Mouse (Mus musculus) neural tube, embryonic 14.5 days (tissue): ENCODE measurements around the gene Slc24a3. TPM values are rescaled to one million over a fixed set of nuclear protein-coding genes. Genes with fewer than 3 reads are reported as not detected.

ENCODE experiments used
- ATAC-seq: fragments of 200-750 bp; cut with Nextera tagmentation; 2 replicates; pipeline ENCODE4 v1.8.0; 2017; ENCODE audit warnings: low read depth, mild to moderate bottlenecking, moderate TSS enrichment, moderate library complexity
- H3K27ac ChIP-seq: fragments of 300-500 bp; sonication (generic); 2 replicates; pipeline ENCODE4 v1.5.1; 2014; ENCODE audit warnings: low read depth, mild to moderate bottlenecking, control low read depth, low read length, moderate library complexity, mixed read lengths
- H3K27me3 ChIP-seq: fragments of 300-500 bp; sonication (generic); 2 replicates; pipeline ENCODE4 v1.6.1; 2014; ENCODE audit warnings: low read length; ENCODE audit not compliant: control insufficient read depth, insufficient read depth
- H3K36me3 ChIP-seq: fragments of 300-500 bp; sonication (generic); 2 replicates; pipeline ENCODE4 v1.6.1; 2014; ENCODE audit warnings: low read length, mixed read lengths; ENCODE audit not compliant: control insufficient read depth, insufficient read depth
- H3K4me1 ChIP-seq: fragments of 300-500 bp; sonication (generic); 2 replicates; pipeline ENCODE4 v1.6.1; 2014; ENCODE audit warnings: low read length; ENCODE audit not compliant: control insufficient read depth, insufficient read depth
- H3K4me2 ChIP-seq: fragments of 300-500 bp; sonication (generic); 2 replicates; pipeline ENCODE4 v1.6.1; 2014; ENCODE audit warnings: mild to moderate bottlenecking, low read depth, low read length, control low read depth
- H3K4me3 ChIP-seq: fragments of 300-500 bp; sonication (generic); 2 replicates; pipeline ENCODE4 v1.5.1; 2014; ENCODE audit warnings: low read depth, low read length, control low read depth, mixed read lengths
- H3K9ac ChIP-seq: fragments of 300-500 bp; sonication (generic); replicated peaks from 2 replicates; pipeline ENCODE4 v1.6.1; 2014; ENCODE audit warnings: low read depth, mild to moderate bottlenecking, control low read depth, low read length, mixed read lengths
- H3K9me3 ChIP-seq: fragments of 300-500 bp; sonication (generic); 2 replicates; pipeline ENCODE4 v1.6.1; 2016; ENCODE audit warnings: low read length; ENCODE audit not compliant: control insufficient read depth
- WGBS: fragments of 180-500 bp; shearing (Covaris S2); extraction: QIAGEN DNeasy Blood & Tissue Kit; methylation state at CpG from one replicate; pipeline ENCODE4 v1.1.7; 2014; 5-methylcytosine and 5-hydroxymethylcytosine counted together
- polyA plus RNA-seq: library from polyadenylated mRNA; unstranded; fragments of >200 nt; fragmentation: Nextera tagmentation; extraction: Ambion mirVana; gene quantifications from 2 replicates; pipeline ENCODE4 v1.2.1, GENCODE M21; 2014

Gene Slc24a3
- polyA plus RNA-seq, 1 experiment from 2014 or later: 31.2 TPM

DNA sequence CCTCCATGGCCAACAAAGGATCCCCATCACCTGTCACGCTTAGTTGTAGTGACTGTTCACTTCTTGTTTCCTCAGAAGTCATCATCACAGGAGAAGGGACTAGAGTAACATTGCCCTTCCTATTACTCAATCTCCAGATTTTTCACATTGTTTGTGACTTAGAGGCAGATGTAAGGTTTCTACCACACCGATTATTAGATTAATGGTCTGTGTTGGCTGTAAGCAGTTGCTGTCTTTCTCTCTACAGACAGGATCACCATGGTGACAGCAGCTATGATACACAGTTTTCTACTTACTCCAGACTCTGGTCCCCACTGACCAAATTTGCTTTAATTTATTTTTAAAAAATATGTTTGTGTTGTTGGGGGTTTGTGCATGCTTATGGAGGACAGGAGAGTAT lies 90.3 kb downstream of the Slc24a3 start:
- no peak for ATAC-seq

GRCm38 (mm10) chr2:145260574-145260973 lies 93.0 kb downstream of the Slc24a3 start:
- no peak overlapping the region for H3K4me2 ChIP-seq
- no peak overlapping the region for H3K27ac ChIP-seq
- H3K36me3 ChIP-seq: no peaks in the 10 kb centered on the region
- 89% methylated on average over 1 of the region's 1 CpGs for WGBS
- H3K27me3 ChIP-seq: no peaks in the 10 kb centered on the region
- H3K4me3 ChIP-seq: no peak overlapping the region
- H3K9ac ChIP-seq: no peak overlapping the region
- no peaks in the 10 kb centered on the region for H3K4me1 ChIP-seq
- ATAC-seq: no peak
- no peaks in the 10 kb centered on the region for H3K9me3 ChIP-seq

More for the DNA sequence above, 90.3 kb downstream of the Slc24a3 start:
- H3K4me2 ChIP-seq: no peak overlapping the region
- no peaks in the 10 kb centered on the region for H3K4me1 ChIP-seq
- no peak overlapping the region for H3K27ac ChIP-seq
- no peaks in the 10 kb centered on the region for H3K27me3 ChIP-seq
- no peaks in the 10 kb centered on the region for H3K9me3 ChIP-seq
- no peaks in the 10 kb centered on the region for H3K36me3 ChIP-seq
- no peak overlapping the region for H3K9ac ChIP-seq
- no peak overlapping the region for H3K4me3 ChIP-seq
- WGBS: 91% methylated on average over 2 of the region's 2 CpGs

- Histone ChIP-seq H3K9ac (no peak overlapping the region), H3K36me3 (no peaks in the 10 kb centered on the region), H3K9me3 (no peaks in the 10 kb centered on the region), H3K4me1 (no peaks in the 10 kb centered on the region), H3K27ac (no peak overlapping the region), H3K27me3 (no peaks in the 10 kb centered on the region), H3K4me3 (no peak overlapping the region), H3K4me2 (no peak overlapping the region)
- no peak for ATAC-seq
- 97% methylated on average over 1 of the region's 1 CpGs for WGBS
These were observed 94.6 kb downstream of the Slc24a3 start for GRCm38 (mm10) chr2:145262153-145262552.

- 63% methylated on average over 1 of the region's 1 CpGs for WGBS
- Histone ChIP-seq H3K9me3 (no peaks in the 10 kb centered on the region), H3K4me3 (no peak overlapping the region), H3K9ac (no peak overlapping the region), H3K4me2 (no peak overlapping the region), H3K27me3 (no peaks in the 10 kb centered on the region), H3K36me3 (no peaks in the 10 kb centered on the region), H3K4me1 (no peaks in the 10 kb centered on the region), H3K27ac (no peak overlapping the region)
- ATAC-seq: no peak
These were observed 99.2 kb downstream of the Slc24a3 start for GRCm38 (mm10) chr2:145266723-145267122.

DNA sequence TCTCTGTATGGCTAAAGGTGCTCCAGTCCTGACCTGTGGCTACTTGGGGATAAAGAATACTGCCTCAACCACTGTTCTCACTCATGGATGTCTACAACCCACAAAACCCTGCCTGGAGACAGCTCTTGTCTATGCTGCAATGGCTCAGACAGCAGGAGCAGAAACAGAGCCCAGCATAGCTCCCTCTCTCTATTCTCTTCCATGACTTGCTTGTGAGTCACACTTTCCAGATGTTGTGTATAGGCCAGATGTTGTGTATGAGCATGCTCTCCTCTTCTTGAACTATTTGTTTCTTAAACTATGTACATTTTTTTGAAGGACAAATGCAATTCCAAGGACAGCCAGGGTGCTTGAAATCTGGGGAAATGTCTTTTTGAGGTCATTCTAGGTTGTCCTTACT lies 101.4 kb downstream of the Slc24a3 start:
- H3K9me3 ChIP-seq: no peaks in the 10 kb centered on the region
- H3K4me3 ChIP-seq: no peak overlapping the region
- no peak overlapping the region for H3K9ac ChIP-seq
- no peaks in the 10 kb centered on the region for H3K36me3 ChIP-seq
- H3K27me3 ChIP-seq: no peaks in the 10 kb centered on the region
- H3K4me2 ChIP-seq: no peak overlapping the region
- no peaks in the 10 kb centered on the region for H3K4me1 ChIP-seq
- no peak overlapping the region for H3K27ac ChIP-seq
- ATAC-seq: no peak

GRCm38 (mm10) chr2:145269410-145269809 lies 101.9 kb downstream of the Slc24a3 start:
- no peak overlapping the region for H3K4me3 ChIP-seq
- H3K27ac ChIP-seq: no peak overlapping the region
- no peaks in the 10 kb centered on the region for H3K36me3 ChIP-seq
- no peaks in the 10 kb centered on the region for H3K27me3 ChIP-seq
- H3K4me2 ChIP-seq: no peak overlapping the region
- no peaks in the 10 kb centered on the region for H3K9me3 ChIP-seq
- no peak overlapping the region for H3K9ac ChIP-seq
- ATAC-seq: no peak
- H3K4me1 ChIP-seq: no peaks in the 10 kb centered on the region
- WGBS: 80% methylated on average over 4 of the region's 4 CpGs

DNA sequence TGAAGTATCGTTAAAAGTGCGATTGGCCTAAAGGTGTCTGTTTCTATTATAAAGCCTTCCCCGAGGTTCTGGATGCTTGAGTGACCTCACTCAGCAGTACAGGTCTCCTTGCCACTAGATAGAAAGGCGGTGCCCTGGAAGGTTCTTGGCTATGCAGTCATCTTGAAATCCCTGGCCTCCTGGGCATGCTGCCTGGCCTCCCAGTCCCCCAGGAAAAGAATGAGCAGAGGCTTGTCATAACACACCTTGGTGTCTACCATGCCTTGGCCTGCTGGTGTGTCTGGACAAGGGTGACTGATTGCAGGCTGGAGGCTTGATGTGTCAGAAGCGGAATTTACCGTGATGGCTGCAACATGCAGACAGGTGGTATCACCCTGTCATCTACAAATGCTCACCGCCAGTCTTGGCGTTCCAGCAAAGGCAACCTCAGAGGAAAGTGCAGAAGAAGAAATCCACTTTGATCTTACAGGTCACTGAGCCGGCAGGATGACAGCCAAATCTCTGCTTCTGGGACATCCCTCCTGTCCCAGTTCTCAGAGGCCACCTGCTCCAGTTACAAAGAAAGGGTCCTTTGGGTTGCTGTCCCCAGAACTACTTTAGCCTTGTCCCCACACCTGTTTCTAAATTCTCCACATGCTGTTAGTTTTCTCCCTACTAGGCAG lies 106.6 kb downstream of the Slc24a3 start:
- no peak overlapping the region for H3K4me3 ChIP-seq
- WGBS: 87% methylated on average over 9 of the region's 9 CpGs
- no peaks in the 10 kb centered on the region for H3K36me3 ChIP-seq
- H3K4me2 ChIP-seq: no peak overlapping the region
- H3K4me1 ChIP-seq: no peaks in the 10 kb centered on the region
- H3K27me3 ChIP-seq: no peaks in the 10 kb centered on the region
- H3K27ac ChIP-seq: no peak overlapping the region
- no peak overlapping the region for H3K9ac ChIP-seq
- H3K9me3 ChIP-seq: no peaks in the 10 kb centered on the region
- ATAC-seq: no peak

DNA sequence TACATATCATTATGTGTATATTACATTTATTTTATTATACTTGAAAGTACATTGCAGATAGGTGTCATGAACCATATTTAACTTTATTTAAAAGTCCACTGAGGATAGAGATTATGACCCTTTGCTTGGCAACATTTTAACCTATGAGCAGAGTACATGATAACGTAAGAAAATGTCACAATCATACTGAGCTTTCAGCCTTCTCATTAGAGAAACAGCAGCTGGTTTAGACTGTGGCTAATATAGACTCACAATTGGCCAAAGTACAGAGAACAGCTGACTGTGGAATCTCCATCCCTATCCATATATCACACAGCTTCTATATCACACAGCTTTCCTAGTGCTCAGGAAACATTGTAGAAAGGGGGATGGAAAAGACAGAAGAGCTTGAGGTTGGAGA lies 111.8 kb downstream of the Slc24a3 start:
- no peak overlapping the region for H3K27ac ChIP-seq
- no peaks in the 10 kb centered on the region for H3K27me3 ChIP-seq
- ATAC-seq: no peak
- H3K9ac ChIP-seq: no peak overlapping the region
- WGBS: 78% methylated on average over 1 of the region's 1 CpGs
- H3K4me3 ChIP-seq: no peak overlapping the region
- H3K4me2 ChIP-seq: no peak overlapping the region
- no peaks in the 10 kb centered on the region for H3K4me1 ChIP-seq
- no peaks in the 10 kb centered on the region for H3K9me3 ChIP-seq
- H3K36me3 ChIP-seq: no peaks in the 10 kb centered on the region

DNA sequence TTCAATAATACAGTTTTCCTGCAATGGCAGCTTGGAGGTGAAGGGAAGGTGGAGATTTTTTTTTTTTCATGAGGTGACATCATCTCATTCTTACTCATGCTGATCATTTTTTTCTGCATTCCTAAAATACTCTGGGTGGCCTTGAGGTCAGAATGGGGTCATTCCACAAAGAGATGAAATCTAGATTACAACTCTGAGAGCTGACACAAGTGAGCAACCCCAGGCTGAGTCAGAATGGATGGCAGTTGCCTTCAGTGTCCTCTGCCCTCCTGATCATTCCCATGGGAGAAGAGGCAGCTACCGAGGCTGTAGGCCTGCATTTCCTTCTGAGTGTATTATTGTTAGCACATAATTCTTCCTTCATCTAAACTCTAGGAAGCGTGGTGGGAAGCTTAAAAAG lies 116.2 kb downstream of the Slc24a3 start:
- no peak for ATAC-seq
- H3K4me1 ChIP-seq: no peaks in the 10 kb centered on the region
- no peak overlapping the region for H3K27ac ChIP-seq
- WGBS: 61% methylated on average over 2 of the region's 2 CpGs
- no peak overlapping the region for H3K4me3 ChIP-seq
- no peak overlapping the region for H3K9ac ChIP-seq
- H3K4me2 ChIP-seq: no peak overlapping the region
- H3K9me3 ChIP-seq: no peaks in the 10 kb centered on the region
- no peaks in the 10 kb centered on the region for H3K36me3 ChIP-seq
- no peaks in the 10 kb centered on the region for H3K27me3 ChIP-seq
